Mouse (Mus musculus): Measurements from ENCODE around the gene Pdcd2.

Gene Pdcd2

GRCm38 (mm10) chr17:15498753-15499113, 28.4 kb downstream of the Pdcd2 start:
- DNase-seq (ENCODE audit: low spot score in 2 of 2): no peak

- peak; percentile 94 to 97 for DNase-seq (ENCODE audit: low spot score in 2 of 2)
These were observed 29.0 kb downstream of the Pdcd2 start for GRCm38 (mm10) chr17:15497882-15498752.

- no peak for DNase-seq (ENCODE audit: low spot score in 2 of 2)
These were observed 36.6 kb downstream of the Pdcd2 start for GRCm38 (mm10) chr17:15490542-15490941.

GRCm38 (mm10) chr17:15472671-15473070, 54.4 kb downstream of the Pdcd2 start:
- no peak for DNase-seq (ENCODE audit: low spot score in 2 of 2)

Measured in spleen, postnatal 4 days (tissue).